Mouse (Mus musculus) lung, adult 2 months (tissue): Measurements from ENCODE around the gene Fads2. TPM values are rescaled to one million over a fixed set of nuclear protein-coding genes. Genes with fewer than 3 reads are reported as not detected.

Experiments used
- DNase-seq: peaks from one replicate; pipeline ENCODE4 v3.0.0; 2022
- H3K4me1 ChIP-seq: fragments of 200-500 bp; 2 replicates; pipeline ENCODE4 v1.6.1; 2011; ENCODE audit warnings: low read length; ENCODE audit not compliant: control insufficient read depth, insufficient read depth
- H3K4me3 ChIP-seq: fragments of 200-500 bp; replicated peaks from 2 replicates; pipeline ENCODE3; 2011; ENCODE audit warnings: low read depth, mild to moderate bottlenecking, control low read depth, low read length; ENCODE audit errors: extremely low read depth
- CTCF ChIP-seq: fragments of 200-500 bp; IDR thresholded peaks from 2 replicates; pipeline ENCODE4 v1.5.1; 2011; ENCODE audit warnings: mild to moderate bottlenecking, low read length, control low read depth; ENCODE audit not compliant: insufficient read depth
- POLR2A ChIP-seq: fragments of 200-500 bp; IDR thresholded peaks from 2 replicates; pipeline ENCODE4 v1.6.1; 2011; ENCODE audit warnings: low read depth, mild to moderate bottlenecking, control low read depth, low read length, borderline replicate concordance; ENCODE audit errors: extremely low read depth
- WGBS: fragments of 180-500 bp; shearing (Covaris S2); methylation state at CpG from one replicate; pipeline ENCODE4 v1.1.7; 2018; 5-methylcytosine and 5-hydroxymethylcytosine counted together
- polyA plus RNA-seq: library from polyadenylated mRNA; depleted of rRNA; stranded (reverse); fragments of >200 nt; gene quantifications from 2 replicates; pipeline ENCODE4 v1.2.3, GENCODE M21; 2012; rRNA removed

Fads2 gene
- polyA plus RNA-seq, 1 experiment = 87.2 TPM

- TF ChIP-seq CTCF = no peak
- H3K4me3 ChIP-seq = no peak overlapping the region
- no peak for DNase-seq
- WGBS = 70% methylated on average over 2 of the region's 2 CpGs
- H3K4me1 ChIP-seq = peaks cover 13% of the 10 kb centered on the region
Observed at GRCm38 (mm10) chr19:10021981-10022380, 79.6 kb downstream of the Fads2 start.

GRCm38 (mm10) chr19:10019214-10019760 is 82.3 kb downstream of the Fads2 start:
- WGBS = 66% methylated on average over 4 of the region's 4 CpGs
- no peak for TF ChIP-seq POLR2A
- no peak for TF ChIP-seq CTCF
- DNase-seq = no peak
- Histone ChIP-seq H3K4me3 (peak overlapping the region; percentile 54), H3K4me1 (peaks cover 6% of the 10 kb centered on the region)

GRCm38 (mm10) chr19:10018527-10018818 is 83.1 kb downstream of the Fads2 start:
- Histone ChIP-seq H3K4me3 (peak overlapping the region; percentile 54), H3K4me1 (peaks cover 6% of the 10 kb centered on the region)
- WGBS = 2% methylated on average over 3 of the region's 3 CpGs
- TF ChIP-seq CTCF (no peak), POLR2A (no peak)
- DNase-seq = no peak

GRCm38 (mm10) chr19:10017637-10018526 is 83.7 kb downstream of the Fads2 start:
- TF ChIP-seq CTCF (no peak), POLR2A (peak; percentile 58; the same call in 1 of the 2 replicates)
- peak; percentile 93 for DNase-seq

GRCm38 (mm10) chr19:10016151-10016550 is 85.4 kb downstream of the Fads2 start:
- DNase-seq = no peak
- TF ChIP-seq POLR2A (no peak), CTCF (no peak)
- 92% methylated on average over 4 of the region's 4 CpGs for WGBS
- peaks cover 6% of the 10 kb centered on the region for H3K4me1 ChIP-seq
- no peak overlapping the region for H3K4me3 ChIP-seq

More at GRCm38 (mm10) chr19:10017637-10018526, 83.7 kb downstream of the Fads2 start:
- peaks cover 6% of the 10 kb centered on the region for H3K4me1 ChIP-seq
- peak overlapping the region; percentile 54 for H3K4me3 ChIP-seq
- WGBS = 9% methylated on average over 44 of the region's 44 CpGs

- no peak for DNase-seq
- WGBS = 71% methylated on average over 4 of the region's 4 CpGs
- TF ChIP-seq CTCF (no peak), POLR2A (no peak)
Observed at GRCm38 (mm10) chr19:10015442-10015841, 86.1 kb downstream of the Fads2 start.

GRCm38 (mm10) chr19:10014824-10015223 is 86.7 kb downstream of the Fads2 start:
- no peak for DNase-seq
- Histone ChIP-seq H3K4me3 (no peak overlapping the region), H3K4me1 (peaks cover 6% of the 10 kb centered on the region)
- 83% methylated on average over 13 of the region's 13 CpGs for WGBS
- no peak for TF ChIP-seq CTCF
- no peak for TF ChIP-seq POLR2A

More at GRCm38 (mm10) chr19:10015442-10015841, 86.1 kb downstream of the Fads2 start:
- Histone ChIP-seq H3K4me3 (no peak overlapping the region), H3K4me1 (peaks cover 6% of the 10 kb centered on the region)

GRCm38 (mm10) chr19:10013913-10014312 is 87.6 kb downstream of the Fads2 start:
- DNase-seq = no peak
- Histone ChIP-seq H3K4me1 (peaks cover 6% of the 10 kb centered on the region), H3K4me3 (no peak overlapping the region)
- WGBS = 46% methylated on average over 5 of the region's 5 CpGs
- no peak for TF ChIP-seq CTCF
- TF ChIP-seq POLR2A = no peak

GRCm38 (mm10) chr19:10013348-10013747 is 88.2 kb downstream of the Fads2 start:
- Histone ChIP-seq H3K4me1 (peaks cover 2% of the 10 kb centered on the region), H3K4me3 (no peak overlapping the region)
- TF ChIP-seq POLR2A (no peak), CTCF (no peak)
- WGBS = 59% methylated on average over 3 of the region's 3 CpGs
- DNase-seq = no peak

GRCm38 (mm10) chr19:10012827-10013278 is 88.7 kb downstream of the Fads2 start:
- 40% methylated on average over 6 of the region's 6 CpGs for WGBS
- no peak overlapping the region for H3K4me3 ChIP-seq
- no peaks in the 10 kb centered on the region for H3K4me1 ChIP-seq
- DNase-seq = peak; percentile 24
- TF ChIP-seq CTCF = no peak

Other genes with a start within 250 kb of the Fads2 start
- 5.5 and 7.7 TPM in 2 replicates for gene Incenp, start 202.2 kb downstream of the Fads2 start, polyA plus RNA-seq
- gene Fth1, start 121.1 kb downstream of the Fads2 start, polyA plus RNA-seq = 4,642 and 7,955 TPM in 2 replicates
- 2.3 and 3.1 TPM in 2 replicates for gene Best1, start 100.1 kb downstream of the Fads2 start, polyA plus RNA-seq
- gene Rab3il1, start 100.1 kb downstream of the Fads2 start, polyA plus RNA-seq = 10.5 and 13.8 TPM in 2 replicates
- 283 and 341 TPM in 2 replicates for gene Fads3, start 60.2 kb downstream of the Fads2 start, polyA plus RNA-seq
- 80.2 and 117 TPM in 2 replicates for gene Fads1, start 81.1 kb upstream of the Fads2 start, polyA plus RNA-seq
- gene Tmem258, start 102.3 kb upstream of the Fads2 start, polyA plus RNA-seq = 70.0 and 74.4 TPM in 2 replicates
- 4.8 and 6.6 TPM in 2 replicates for gene Fen1, start 102.4 kb upstream of the Fads2 start, polyA plus RNA-seq
- 54.8 and 62.8 TPM in 2 replicates for gene Myrf, start 139.0 kb upstream of the Fads2 start, polyA plus RNA-seq
- gene Dagla, start 203.1 kb upstream of the Fads2 start, polyA plus RNA-seq = 15.3 TPM in 2 replicates